Mouse (Mus musculus) myocyte (in vitro differentiated cells): ENCODE measurements around the gene Rhag. TPM values are rescaled to one million over a fixed set of nuclear protein-coding genes. Genes with fewer than 3 reads are reported as not detected.

ENCODE experiments used
- H3K27me3 ChIP-seq: one replicate; pipeline ENCODE4 v1.6.1; 2011; ENCODE audit not compliant: control insufficient read depth, insufficient read depth, insufficient read length
- H3K36me3 ChIP-seq: one replicate; pipeline ENCODE4 v1.6.1; 2011; ENCODE audit not compliant: control insufficient read depth, insufficient read depth
- H3K4me2 ChIP-seq: one replicate; pipeline ENCODE4 v1.6.1; 2011; ENCODE audit warnings: low read depth, control low read depth
- H3K4me3 ChIP-seq: one replicate; pipeline ENCODE4 v1.5.1; 2011; ENCODE audit warnings: mild to moderate bottlenecking, control low read depth, moderate library complexity
- H3K79me2 ChIP-seq: one replicate; pipeline ENCODE4 v1.6.1; 2011; ENCODE audit not compliant: control insufficient read depth, insufficient read depth
- H3ac ChIP-seq: one replicate; pipeline ENCODE4 v1.6.1; 2011; ENCODE audit not compliant: control insufficient read depth, insufficient read length
- CEBPB ChIP-seq: IDR thresholded peaks from 2 replicates; pipeline ENCODE4 v1.6.1; 2011; ENCODE audit warnings: mild to moderate bottlenecking, moderate library complexity; ENCODE audit not compliant: poor library complexity, insufficient read depth, severe bottlenecking
- E2F4 ChIP-seq: IDR thresholded peaks from one replicate; pipeline ENCODE4 v1.6.1; 2011; ENCODE audit warnings: mild to moderate bottlenecking, control low read depth, moderate library complexity; ENCODE audit not compliant: insufficient read depth
- MAX ChIP-seq: IDR thresholded peaks from one replicate; pipeline ENCODE4 v1.6.1; 2011; ENCODE audit warnings: low read depth, mild to moderate bottlenecking, control low read depth
- MYOD1 ChIP-seq, 3 experiments: IDR thresholded peaks; one replicate each; pipeline ENCODE4 v1.6.1; 2011; ENCODE audit warnings: control low read depth in 2 of 3, low read depth in 2 of 3, mild to moderate bottlenecking in 2 of 3, moderate library complexity in 1 of 3; ENCODE audit not compliant: insufficient read length in 2 of 3, control insufficient read depth in 1 of 3
- MYOG ChIP-seq, 3 experiments: IDR thresholded peaks; one replicate each; pipeline ENCODE4 v1.6.1; 2011; ENCODE audit warnings: control low read depth in 2 of 3, low read depth in 2 of 3, mild to moderate bottlenecking in 2 of 3; ENCODE audit not compliant: insufficient read length in 2 of 3, control insufficient read depth in 1 of 3, insufficient read depth in 1 of 3
- POLR2A ChIP-seq: IDR thresholded peaks from one replicate; pipeline ENCODE4 v1.6.1; 2011; ENCODE audit warnings: low read depth, mild to moderate bottlenecking, control low read depth, moderate library complexity; ENCODE audit not compliant: insufficient read length
- POLR2AphosphoS2 ChIP-seq: IDR thresholded peaks from one replicate; pipeline ENCODE4 v1.6.1; 2011; ENCODE audit warnings: low read depth, control low read depth; ENCODE audit not compliant: insufficient read length
- REST ChIP-seq: IDR thresholded peaks from one replicate; pipeline ENCODE4 v1.6.1; 2011; ENCODE audit warnings: mild to moderate bottlenecking, control low read depth, moderate library complexity; ENCODE audit not compliant: insufficient read depth, insufficient read length
- SRF ChIP-seq: IDR thresholded peaks from one replicate; pipeline ENCODE4 v1.6.1; 2011; ENCODE audit warnings: low read depth; ENCODE audit not compliant: control insufficient read depth, insufficient read length
- TCF12 ChIP-seq: IDR thresholded peaks from one replicate; pipeline ENCODE4 v1.6.1; 2011; ENCODE audit warnings: mild to moderate bottlenecking, control low read depth; ENCODE audit not compliant: poor library complexity, insufficient read depth, severe bottlenecking
- TCF3 ChIP-seq: IDR thresholded peaks from one replicate; pipeline ENCODE4 v1.6.1; 2011; ENCODE audit warnings: low read depth, control low read depth; ENCODE audit not compliant: insufficient read length
- USF1 ChIP-seq: IDR thresholded peaks from one replicate; pipeline ENCODE4 v1.6.1; 2011; ENCODE audit warnings: low read depth, mild to moderate bottlenecking, control low read depth, moderate library complexity
- polyA plus RNA-seq: library from polyadenylated mRNA; unstranded; fragments of >200 nt; fragmentation: generic; extraction: Trizol; gene quantifications from one replicate; pipeline ENCODE4 v1.2.1, GENCODE M21; 2012; ENCODE audit warnings: missing spikeins

The Rhag gene
- polyA plus RNA-seq, 1 experiment = not detected

GRCm38 (mm10) chr17:40837308-40837707 is 26.4 kb downstream of the Rhag start:
- no peaks in the 10 kb centered on the region for H3K27me3 ChIP-seq
- H3K4me2 ChIP-seq = no peak overlapping the region
- no peak overlapping the region for H3ac ChIP-seq
- H3K4me3 ChIP-seq = no peak overlapping the region
- no peaks in the 10 kb centered on the region for H3K79me2 ChIP-seq
- H3K36me3 ChIP-seq = no peaks in the 10 kb centered on the region
- TF ChIP-seq MAX = no peak
- TF ChIP-seq CEBPB = no peak
- no peak for TF ChIP-seq SRF
- TF ChIP-seq POLR2A = no peak
- no peak for TF ChIP-seq POLR2AphosphoS2
- TF ChIP-seq TCF3 = no peak
- no peak for TF ChIP-seq USF1
- TF ChIP-seq REST = no peak
- no peak for TF ChIP-seq MYOD1 (IDR thresholded peaks at IDR 0.05; ENCODE audit: control insufficient read depth in 1 of 3, insufficient read length in 2 of 3, low read depth in 2 of 3)
- TF ChIP-seq E2F4 = no peak
- TF ChIP-seq TCF12 = no peak
- TF ChIP-seq MYOG (IDR thresholded peaks at IDR 0.05; ENCODE audit: control insufficient read depth in 1 of 3, insufficient read depth in 1 of 3, insufficient read length in 2 of 3, low read depth in 2 of 3) = no peak

GRCm38 (mm10) chr17:40855065-40855464 is 44.1 kb downstream of the Rhag start:
- H3K4me2 ChIP-seq = no peak overlapping the region
- H3K36me3 ChIP-seq = no peaks in the 10 kb centered on the region
- no peak overlapping the region for H3K4me3 ChIP-seq
- TF ChIP-seq MYOD1 (IDR thresholded peaks at IDR 0.05; ENCODE audit: control insufficient read depth in 1 of 3, insufficient read length in 2 of 3, low read depth in 2 of 3) = no peak
- no peak for TF ChIP-seq MYOG (IDR thresholded peaks at IDR 0.05; ENCODE audit: control insufficient read depth in 1 of 3, insufficient read depth in 1 of 3, insufficient read length in 2 of 3, low read depth in 2 of 3)
- TF ChIP-seq CEBPB = no peak
- no peak for TF ChIP-seq USF1
- no peak for TF ChIP-seq TCF3
- TF ChIP-seq MAX = no peak
- TF ChIP-seq E2F4 = no peak
- TF ChIP-seq TCF12 = no peak
- no peak for TF ChIP-seq SRF
- no peak for TF ChIP-seq REST
- no peak for TF ChIP-seq POLR2AphosphoS2
- no peak for TF ChIP-seq POLR2A
- no peaks in the 10 kb centered on the region for H3K79me2 ChIP-seq
- H3K27me3 ChIP-seq = no peaks in the 10 kb centered on the region
- H3ac ChIP-seq = no peak overlapping the region

GRCm38 (mm10) chr17:40868952-40869747 is 58.2 kb downstream of the Rhag start:
- Histone ChIP-seq H3K36me3 (no peaks in the 10 kb centered on the region), H3K4me2 (no peak overlapping the region), H3K79me2 (no peaks in the 10 kb centered on the region), H3ac (no peak overlapping the region), H3K27me3 (no peaks in the 10 kb centered on the region), H3K4me3 (no peak overlapping the region)
- TF ChIP-seq TCF12 = no peak
- no peak for TF ChIP-seq MAX
- no peak for TF ChIP-seq REST
- TF ChIP-seq POLR2A = no peak
- no peak for TF ChIP-seq E2F4
- TF ChIP-seq CEBPB = no peak
- TF ChIP-seq POLR2AphosphoS2 = no peak
- TF ChIP-seq MYOG (IDR thresholded peaks at IDR 0.05; ENCODE audit: control insufficient read depth in 1 of 3, insufficient read depth in 1 of 3, insufficient read length in 2 of 3, low read depth in 2 of 3) = no peak
- TF ChIP-seq SRF = no peak
- no peak for TF ChIP-seq USF1
- no peak for TF ChIP-seq MYOD1 (IDR thresholded peaks at IDR 0.05; ENCODE audit: control insufficient read depth in 1 of 3, insufficient read length in 2 of 3, low read depth in 2 of 3)
- TF ChIP-seq TCF3 = no peak

DNA sequence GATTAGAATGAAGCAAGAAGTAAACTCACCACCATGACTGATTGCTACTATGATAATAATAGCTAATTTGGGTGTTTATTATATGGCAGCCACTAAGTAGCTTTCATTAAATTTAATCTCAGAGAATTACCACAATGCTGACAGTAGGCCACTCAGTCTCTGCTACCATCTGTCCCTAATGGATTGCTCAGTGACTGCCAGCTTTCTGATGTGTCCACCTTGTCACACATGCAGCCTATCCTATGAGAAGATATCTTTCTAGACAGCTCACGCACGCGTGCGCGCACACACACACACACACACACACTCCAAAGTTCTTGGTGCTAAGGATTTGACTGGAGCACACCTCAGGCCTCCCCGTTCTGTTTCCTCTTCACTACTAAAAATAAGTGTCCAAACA is 61.7 kb downstream of the Rhag start:
- TF ChIP-seq USF1 = no peak
- TF ChIP-seq POLR2AphosphoS2 = no peak
- no peak for TF ChIP-seq MYOD1 (IDR thresholded peaks at IDR 0.05; ENCODE audit: control insufficient read depth in 1 of 3, insufficient read length in 2 of 3, low read depth in 2 of 3)
- TF ChIP-seq POLR2A = no peak
- TF ChIP-seq E2F4 = no peak
- no peak for TF ChIP-seq CEBPB
- no peak for TF ChIP-seq SRF
- H3K27me3 ChIP-seq = no peaks in the 10 kb centered on the region
- H3K4me3 ChIP-seq = no peak overlapping the region
- no peak overlapping the region for H3ac ChIP-seq
- peaks cover under 1% of the 10 kb centered on the region for H3K79me2 ChIP-seq
- H3K36me3 ChIP-seq = no peaks in the 10 kb centered on the region
- H3K4me2 ChIP-seq = no peak overlapping the region

- no peak overlapping the region for H3ac ChIP-seq
- H3K4me3 ChIP-seq = no peak overlapping the region
- peak overlapping the region; percentile 24 for H3K4me2 ChIP-seq
- no peaks in the 10 kb centered on the region for H3K36me3 ChIP-seq
- H3K27me3 ChIP-seq = no peaks in the 10 kb centered on the region
- peaks cover 4% of the 10 kb centered on the region for H3K79me2 ChIP-seq
- TF ChIP-seq USF1 (no peak), MYOG (IDR thresholded peaks at IDR 0.05; ENCODE audit: control insufficient read depth in 1 of 3, insufficient read depth in 1 of 3, insufficient read length in 2 of 3, low read depth in 2 of 3) (no peak), REST (no peak), TCF12 (no peak), E2F4 (no peak), POLR2A (no peak), MAX (no peak), CEBPB (no peak), POLR2AphosphoS2 (no peak), SRF (no peak), MYOD1 (IDR thresholded peaks at IDR 0.05; ENCODE audit: control insufficient read depth in 1 of 3, insufficient read length in 2 of 3, low read depth in 2 of 3) (no peak), TCF3 (no peak)
Measured at GRCm38 (mm10) chr17:40873582-40874011, 62.7 kb downstream of the Rhag start.
